Mouse (Mus musculus) mature B cell (primary cell): Measurements from ENCODE around the gene Iqck.

ENCODE experiments used
- in situ Hi-C: fragments of 300-500 bp; cut with MboI; formaldehyde crosslinking; loops from 2 replicates; pipeline ENCODE4 v1.14.3; 2019

Gene Iqck

GRCm38 (mm10) chr7:118948677-118949282 is 93.2 kb downstream of the Iqck start:
- in situ Hi-C loops: no loop called here

DNA sequence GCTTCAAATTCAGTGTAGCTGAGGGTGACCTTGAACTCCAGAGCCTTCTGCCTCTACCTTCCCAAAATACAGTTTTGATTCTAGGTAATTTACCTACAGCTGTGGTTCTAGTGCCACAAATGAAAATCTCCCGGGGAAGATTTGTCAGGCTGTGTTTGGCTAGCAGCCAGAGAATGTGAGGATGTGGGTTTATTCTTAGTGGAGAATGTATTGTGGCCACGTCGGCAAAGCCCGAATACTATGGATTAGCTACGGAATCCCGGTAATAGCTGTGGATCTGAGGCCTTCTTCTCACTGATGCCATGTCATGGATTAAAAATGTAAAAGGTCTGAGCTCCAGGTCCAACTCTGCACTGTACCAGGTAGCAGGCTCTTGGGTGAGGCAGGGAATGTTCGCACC is 94.2 kb downstream of the Iqck start:
- in situ Hi-C loops: no loop called here

GRCm38 (mm10) chr7:118953626-118954282 is 98.2 kb downstream of the Iqck start:
- in situ Hi-C loops: no loop called here

GRCm38 (mm10) chr7:118954968-118955367 is 99.4 kb downstream of the Iqck start:
- in situ Hi-C loops: no loop called here

GRCm38 (mm10) chr7:118956616-118957246 is 101.2 kb downstream of the Iqck start:
- in situ Hi-C loops: no loop called here

DNA sequence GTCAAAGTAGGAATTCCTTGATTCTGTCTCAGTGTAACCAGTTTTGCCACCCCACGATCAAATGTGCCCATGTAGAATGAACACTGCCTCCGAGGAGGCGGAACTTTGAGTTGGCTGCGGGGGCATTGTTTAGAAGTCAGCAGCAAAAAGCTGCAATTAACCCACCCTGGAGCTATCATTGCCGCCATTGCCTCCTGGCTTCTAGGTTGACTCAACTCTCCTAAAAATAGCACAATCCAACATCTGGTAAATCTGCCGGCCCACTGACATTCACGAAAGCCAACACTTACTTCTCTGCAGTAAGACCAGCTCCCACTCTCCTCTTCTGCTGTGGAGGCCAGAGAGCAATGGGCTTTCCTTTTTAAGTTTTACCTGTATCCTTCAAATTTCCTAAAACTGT is 103.7 kb downstream of the Iqck start:
- in situ Hi-C loops: no loop called here

GRCm38 (mm10) chr7:118964777-118965176 is 109.2 kb downstream of the Iqck start:
- in situ Hi-C loops: no loop called here

DNA sequence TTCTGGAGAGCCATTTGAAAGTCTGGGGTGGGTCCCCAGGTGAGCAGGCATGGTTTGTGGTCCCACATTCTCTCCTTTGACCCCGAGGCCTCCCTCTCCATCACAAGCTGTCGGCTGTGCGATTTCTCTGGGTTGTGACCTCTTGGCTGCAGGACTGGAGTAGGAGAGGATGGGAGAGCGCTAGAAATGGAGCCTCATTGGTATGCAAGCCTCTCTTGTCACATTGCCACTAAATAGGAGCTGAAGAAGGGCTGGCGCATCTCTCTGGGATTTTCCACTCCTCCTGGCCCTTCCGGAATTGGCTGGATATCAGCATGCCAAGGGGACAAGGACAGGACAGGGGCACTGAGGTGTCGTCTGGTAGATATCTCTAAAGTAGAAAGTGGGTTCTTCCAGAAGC is 109.6 kb downstream of the Iqck start:
- in situ Hi-C loops: no loop called here

GRCm38 (mm10) chr7:118968870-118969269 is 113.3 kb downstream of the Iqck start:
- in situ Hi-C loops: no loop called here

- in situ Hi-C loops: no loop called here
Observed at GRCm38 (mm10) chr7:118971499-118971898, 115.9 kb downstream of the Iqck start.

DNA sequence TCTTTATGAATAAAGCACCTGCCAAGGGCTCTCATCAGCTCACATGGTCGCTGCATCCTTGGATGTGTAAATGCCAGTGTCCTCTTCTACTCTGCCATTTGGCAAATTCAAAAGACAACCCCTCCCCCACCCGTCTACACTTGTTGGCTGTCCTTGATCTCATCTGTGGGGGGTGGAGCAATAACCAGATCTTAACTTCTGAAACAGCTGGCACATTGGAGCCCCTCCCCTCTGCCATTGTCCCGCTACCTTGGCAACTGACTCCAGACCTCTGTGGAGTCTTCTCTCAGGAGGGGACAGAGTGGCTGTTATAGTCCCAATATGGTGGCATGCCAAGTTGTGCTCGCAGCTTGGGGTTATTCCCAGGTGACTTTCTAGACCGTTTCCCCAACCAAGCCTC is 116.8 kb downstream of the Iqck start:
- in situ Hi-C loops: no loop called here

DNA sequence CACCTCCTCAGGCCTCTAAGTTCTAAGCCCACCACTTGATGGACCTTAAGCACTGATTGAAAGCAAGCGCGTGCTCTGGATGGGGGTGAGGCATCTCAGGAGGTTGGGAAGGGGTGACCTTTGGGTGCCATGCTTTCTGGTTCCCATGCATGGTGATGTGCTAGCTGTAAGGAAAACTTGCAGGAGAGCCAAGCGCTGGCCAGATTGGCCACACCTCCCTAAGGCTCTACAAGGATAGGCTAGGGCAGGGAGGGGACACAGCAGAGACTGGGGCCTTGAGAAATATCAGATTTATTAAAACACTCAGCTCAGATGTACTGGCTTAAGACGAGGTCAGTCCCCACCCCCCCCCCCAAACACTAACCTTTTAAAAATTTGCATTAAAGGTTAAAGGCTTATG is 117.8 kb downstream of the Iqck start:
- in situ Hi-C loops: no loop called here

DNA sequence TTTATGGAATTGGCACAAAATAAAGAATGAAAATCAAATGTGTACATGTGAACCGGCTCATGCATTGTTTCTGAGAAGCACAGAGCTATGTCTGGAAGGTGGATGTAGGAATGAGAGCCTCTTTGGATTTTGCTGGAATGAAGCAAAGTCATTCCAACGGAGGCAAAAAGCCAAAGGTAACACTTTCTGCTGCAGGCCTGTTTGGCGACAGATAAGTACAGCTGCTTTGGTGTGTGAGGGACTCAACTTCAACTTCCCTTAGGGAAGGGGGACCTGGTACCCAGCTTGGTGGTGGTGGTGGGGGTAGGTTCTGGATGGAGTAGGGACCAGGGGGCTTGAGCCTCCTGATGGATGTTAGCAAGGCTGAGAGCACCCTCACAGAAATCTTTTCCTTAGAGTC is 120.3 kb downstream of the Iqck start:
- in situ Hi-C loops: no loop called here

DNA sequence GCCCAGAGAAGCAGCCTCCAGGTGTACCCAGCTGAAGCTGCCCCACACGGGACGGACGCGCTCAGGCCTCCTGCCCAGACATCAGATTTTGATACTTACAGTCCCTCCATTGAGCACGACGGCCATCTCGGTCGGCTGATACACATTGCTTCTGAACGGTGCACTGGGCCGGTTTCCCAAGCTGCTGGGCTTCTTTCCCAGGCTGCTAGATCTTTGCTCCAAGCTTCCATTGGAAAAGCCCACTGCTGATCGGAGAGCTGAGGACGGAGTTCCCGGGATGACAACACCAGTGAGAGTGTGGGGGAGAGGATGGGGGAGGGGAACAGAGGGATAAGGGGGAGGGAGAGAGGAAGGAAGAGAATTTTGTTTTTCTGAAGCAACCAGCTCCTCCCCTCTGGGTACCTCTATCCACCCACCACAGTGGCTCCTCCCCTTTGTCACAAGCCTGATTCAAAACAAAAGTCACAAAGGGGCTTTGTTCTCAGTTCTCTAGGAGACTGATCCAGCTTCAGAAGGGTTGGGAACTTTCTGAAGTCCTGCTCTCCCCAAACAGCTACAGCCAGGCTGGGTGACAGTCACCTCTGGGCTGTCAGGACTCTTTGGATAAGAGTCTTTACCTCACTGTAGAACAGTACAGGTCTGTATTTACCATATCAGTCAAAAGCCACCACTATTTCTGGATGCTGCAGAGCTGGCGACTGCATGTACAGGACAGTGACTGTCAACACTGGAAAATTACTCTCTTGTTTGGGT is 121.0 kb downstream of the Iqck start:
- in situ Hi-C loops: no loop called here

GRCm38 (mm10) chr7:118977167-118977543 is 121.6 kb downstream of the Iqck start:
- in situ Hi-C loops: no loop called here

- in situ Hi-C loops: no loop called here
Observed at GRCm38 (mm10) chr7:118979121-118979520, 123.6 kb downstream of the Iqck start.

- in situ Hi-C loops: no loop called here
Observed at GRCm38 (mm10) chr7:118979708-118980107, 124.2 kb downstream of the Iqck start.

DNA sequence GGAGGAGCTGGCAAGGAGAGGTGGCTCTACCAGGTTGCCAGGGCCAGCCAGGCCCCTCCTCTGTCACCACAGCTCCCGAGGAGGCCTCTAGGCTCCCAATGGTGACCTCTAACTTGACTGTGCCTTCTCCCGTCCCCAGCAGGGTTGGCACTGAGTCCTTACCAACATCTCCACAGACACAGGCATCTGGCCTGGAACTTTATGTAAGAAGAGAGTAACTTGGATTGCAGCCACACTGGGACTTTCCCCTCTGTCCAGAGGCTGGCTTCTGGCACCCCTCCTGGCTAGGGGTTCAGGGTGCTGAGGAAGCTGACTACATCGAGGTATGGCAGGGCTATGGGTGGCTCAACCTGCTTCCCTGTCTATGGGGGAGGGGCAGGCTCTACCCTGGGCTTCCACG is 125.8 kb downstream of the Iqck start:
- in situ Hi-C loops: no loop called here

- in situ Hi-C loops: no loop called here
Observed at GRCm38 (mm10) chr7:118981831-118982230, 126.3 kb downstream of the Iqck start.

- in situ Hi-C loops: no loop called here
Observed at GRCm38 (mm10) chr7:118982586-118982985, 127.0 kb downstream of the Iqck start.

GRCm38 (mm10) chr7:118983961-118984360 is 128.4 kb downstream of the Iqck start:
- in situ Hi-C loops: no loop called here

GRCm38 (mm10) chr7:118985786-118986185 is 130.2 kb downstream of the Iqck start:
- in situ Hi-C loops: no loop called here

GRCm38 (mm10) chr7:118986369-118986768 is 130.8 kb downstream of the Iqck start:
- in situ Hi-C loops: no loop called here
